10 mouse cellular contexts compared by ENCODE assay signal in genomic region chr17:90606718-90607426, GRCm38 (mm10).
A peak's percentile ranks its signal among the peaks of the same experiment; 100 is the strongest.
DNase-seq lines count a peak whose midpoint lies in the region; ATAC-seq and TF ChIP-seq lines count a peak whose summit lies in the region.
"Had no signal": no experiment of that assay in that cellular context is flagged by ENCODE, and none has a peak within 500 bp of the region (broad histone marks: within the 10 kb centered on the region; RNA-seq: fewer than 3 reads in every experiment).

No protein-coding gene starts in this region.

- no peak for TF ChIP-seq CTCF in lung, embryonic 14.5 days (IDR thresholded peaks at IDR 0.05; ENCODE audit: low read depth)
- TF ChIP-seq CTCF in intestine, postnatal 0 days (IDR thresholded peaks at IDR 0.05; ENCODE audit: low read depth): no peak

- no peak overlapping the region for H3K27ac ChIP-seq in lung, embryonic 14.5 days (ENCODE audit: low read depth)
- no peak overlapping the region for H3K27ac ChIP-seq in intestine, postnatal 0 days (ENCODE audit: low read depth, low read length)
- H3K27ac ChIP-seq: embryonic facial prominence, embryonic 15.5 days; kidney, postnatal 0 days had no signal

- H3K36me3 ChIP-seq in lung, embryonic 14.5 days (ENCODE audit: insufficient read depth): no peaks in the 10 kb centered on the region
- H3K36me3 ChIP-seq in intestine, postnatal 0 days (ENCODE audit: control insufficient read depth, insufficient read depth): no peaks in the 10 kb centered on the region
- H3K36me3 ChIP-seq: embryonic facial prominence, embryonic 15.5 days had no signal

- H3K9ac ChIP-seq in lung, embryonic 14.5 days: no peak overlapping the region
- H3K9ac ChIP-seq in intestine, postnatal 0 days (ENCODE audit: low read depth, low read length): no peak overlapping the region
- H3K9ac ChIP-seq: embryonic facial prominence, embryonic 15.5 days had no signal

- H3K4me2 ChIP-seq in lung, embryonic 14.5 days: no peak overlapping the region
- no peak overlapping the region for H3K4me2 ChIP-seq in intestine, postnatal 0 days (replicated peaks; ENCODE audit: low read depth)
- H3K4me2 ChIP-seq: embryonic facial prominence, embryonic 15.5 days had no signal

- H3K27me3 ChIP-seq in lung, embryonic 14.5 days (ENCODE audit: insufficient read depth, low read length): no peaks in the 10 kb centered on the region
- no peaks in the 10 kb centered on the region for H3K27me3 ChIP-seq in intestine, postnatal 0 days (replicated peaks; ENCODE audit: control insufficient read depth, insufficient read depth, low read length)
- H3K27me3 ChIP-seq: embryonic facial prominence, embryonic 15.5 days had no signal

- DNase-seq in lung, embryonic 14.5 days: peak; percentile 7
- no peak for DNase-seq in lung, postnatal 4 days
- DNase-seq in cerebellum, adult 8-10 months: peak; percentile 91
- peak; percentile 34 for DNase-seq in heart, postnatal 25 days (ENCODE audit: low spot score)
- peak; percentile 59 for DNase-seq in right cerebral cortex, postnatal 25 days
- no peak for DNase-seq in thymus, postnatal 0 days (ENCODE audit: low spot score)

- 87% methylated on average over 4 of the region's 4 CpGs for WGBS in lung, embryonic 14.5 days
- 82% methylated on average over 4 of the region's 4 CpGs for WGBS in intestine, postnatal 0 days

- no peak overlapping the region for H3K4me3 ChIP-seq in lung, embryonic 14.5 days (ENCODE audit: low read depth, low read length)
- no peak overlapping the region for H3K4me3 ChIP-seq in intestine, postnatal 0 days (ENCODE audit: low read depth, low read length)
- H3K4me3 ChIP-seq: embryonic facial prominence, embryonic 15.5 days had no signal

- intact Hi-C loops in heart, postnatal 25 days (cut with DNase I): no loop called here

- no peaks in the 10 kb centered on the region for H3K9me3 ChIP-seq in lung, embryonic 14.5 days (ENCODE audit: low read depth, low read length)
- H3K9me3 ChIP-seq in intestine, postnatal 0 days (ENCODE audit: control insufficient read depth): no peaks in the 10 kb centered on the region
- H3K9me3 ChIP-seq: embryonic facial prominence, embryonic 15.5 days had no signal

- no peak for ATAC-seq in lung, embryonic 14.5 days (ENCODE audit: insufficient read depth)
- no peak for ATAC-seq in activated CD4-positive, CD25-positive, alpha-beta regulatory T cell, adult 4 months
- no peak for ATAC-seq in intestine, postnatal 0 days

- no peaks in the 10 kb centered on the region for H3K4me1 ChIP-seq in lung, embryonic 14.5 days (ENCODE audit: insufficient read depth)
- no peaks in the 10 kb centered on the region for H3K4me1 ChIP-seq in intestine, postnatal 0 days (replicated peaks; ENCODE audit: control insufficient read depth, insufficient read depth, low read length)
- H3K4me1 ChIP-seq: embryonic facial prominence, embryonic 15.5 days had no signal

Comparison
In these comparisons a context has a peak if more than half of its experiments do, and no peak if none do; other contexts are left out.
1. DNase-seq: peak in lung, embryonic 14.5 days (single experiment), cerebellum, adult 8-10 months (single experiment), heart, postnatal 25 days (single experiment) and right cerebral cortex, postnatal 25 days (single experiment); none in lung, postnatal 4 days (0 of 2) and thymus, postnatal 0 days (single experiment).